Mouse (Mus musculus): ENCODE data around the gene Tcf19.

- TF ChIP-seq TAL1 (IDR thresholded peaks at IDR 0.05; ENCODE audit: low read length) (no peak), GATA1 (IDR thresholded peaks at IDR 0.05; ENCODE audit: low read length) (no peak)
Measured at GRCm38 (mm10) chr17:35516652-35517500, at the start of gene Tcf19, which contains the start of gene Cchcr1.
